Mouse (Mus musculus): ENCODE measurements around the gene Mettl5. TPM values are rescaled to one million over a fixed set of nuclear protein-coding genes. Genes with fewer than 3 reads are reported as not detected.

The Mettl5 gene
- polyA plus RNA-seq, 1 experiment = 54.5 TPM

GRCm38 (mm10) chr2:69821711-69822110, 63.7 kb downstream of the Mettl5 start, which contains the start of gene Klhl23:
Klhl23 (plus strand) TSS chr2:69821944.
- no peaks in the 10 kb centered on the region for H3K4me1 ChIP-seq (ENCODE audit: control insufficient read depth, insufficient read depth, low read length)
- no peak within 1 kb of the TSS for H3K27ac ChIP-seq (ENCODE audit: insufficient read depth, low read length)
- TF ChIP-seq POLR2A (IDR thresholded peaks at IDR 0.05; ENCODE audit: insufficient read depth, low read length) = no peak
- no peak for TF ChIP-seq EP300 (IDR thresholded peaks at IDR 0.05; ENCODE audit: insufficient read depth, low read depth, low read length)
- no peak for TF ChIP-seq CTCF (IDR thresholded peaks at IDR 0.05; ENCODE audit: low read depth, low read length)
- H3K9me3 ChIP-seq (replicated peaks; ENCODE audit: control insufficient read depth, insufficient read depth, low read length, poor library complexity, severe bottlenecking) = no peaks in the 10 kb centered on the region
- peak within 1 kb of the TSS; percentile 95 for H3K9ac ChIP-seq (ENCODE audit: low read depth, poor library complexity, severe bottlenecking)
- H3K36me3 ChIP-seq (ENCODE audit: control insufficient read depth, insufficient read depth, low read length, poor library complexity, severe bottlenecking) = no peaks in the 10 kb centered on the region
- peak within 1 kb of the TSS; percentile 59 for H3K4me3 ChIP-seq (ENCODE audit: low read depth, low read length)
- peaks cover 6% of the 10 kb centered on the region; the same call in 1 of the 2 replicates for H3K27me3 ChIP-seq (ENCODE audit: control insufficient read depth, insufficient read depth, low read length, poor library complexity, severe bottlenecking)

Other genes starting within 250 kb of the Mettl5 start
- 15.9 and 17.7 TPM in 2 replicates for gene Bbs5, start 238.4 kb downstream of the Mettl5 start, polyA plus RNA-seq (2011; ENCODE audit: insufficient read depth, insufficient read length, low read depth, missing spikeins)
- gene Klhl41, start 215.5 kb downstream of the Mettl5 start, polyA plus RNA-seq (2011; ENCODE audit: insufficient read depth, insufficient read length, low read depth, missing spikeins) = not detected in 2 replicates
- gene Fastkd1, start 172.1 kb downstream of the Mettl5 start, polyA plus RNA-seq (2011; ENCODE audit: insufficient read depth, insufficient read length, low read depth, missing spikeins) = 23.1 and 27.9 TPM in 2 replicates
- 165 and 179 TPM in 2 replicates for gene Ppig, start 163.1 kb downstream of the Mettl5 start, polyA plus RNA-seq (2011; ENCODE audit: insufficient read depth, insufficient read length, low read depth, missing spikeins)
- 3.7 and 6.1 TPM in 2 replicates for gene Ccdc173, start 96.0 kb downstream of the Mettl5 start, polyA plus RNA-seq (2011; ENCODE audit: insufficient read depth, insufficient read length, low read depth, missing spikeins)
- gene Phospho2, start 96.0 kb downstream of the Mettl5 start, polyA plus RNA-seq (2011; ENCODE audit: insufficient read depth, insufficient read length, low read depth, missing spikeins) = 10.2 and 11.2 TPM in 2 replicates
- 5.4 and 7.0 TPM in 2 replicates for gene Klhl23, start 63.7 kb downstream of the Mettl5 start, polyA plus RNA-seq (2011; ENCODE audit: insufficient read depth, insufficient read length, low read depth, missing spikeins)
- gene Ssb, start 24.1 kb downstream of the Mettl5 start, polyA plus RNA-seq (2011; ENCODE audit: insufficient read depth, insufficient read length, low read depth, missing spikeins) = 393 and 460 TPM in 2 replicates
- 59.0 and 65.6 TPM in 2 replicates for gene Ubr3, start 11.6 kb upstream of the Mettl5 start, polyA plus RNA-seq (2011; ENCODE audit: insufficient read depth, insufficient read length, low read depth, missing spikeins)
- not detected in 2 replicates for gene Myo3b, start 153.5 kb upstream of the Mettl5 start, polyA plus RNA-seq (2011; ENCODE audit: insufficient read depth, insufficient read length, low read depth, missing spikeins)

All from ES-Bruce4 (cell line).